Mouse (Mus musculus): ENCODE results near the gene Scamp3.

DNA sequence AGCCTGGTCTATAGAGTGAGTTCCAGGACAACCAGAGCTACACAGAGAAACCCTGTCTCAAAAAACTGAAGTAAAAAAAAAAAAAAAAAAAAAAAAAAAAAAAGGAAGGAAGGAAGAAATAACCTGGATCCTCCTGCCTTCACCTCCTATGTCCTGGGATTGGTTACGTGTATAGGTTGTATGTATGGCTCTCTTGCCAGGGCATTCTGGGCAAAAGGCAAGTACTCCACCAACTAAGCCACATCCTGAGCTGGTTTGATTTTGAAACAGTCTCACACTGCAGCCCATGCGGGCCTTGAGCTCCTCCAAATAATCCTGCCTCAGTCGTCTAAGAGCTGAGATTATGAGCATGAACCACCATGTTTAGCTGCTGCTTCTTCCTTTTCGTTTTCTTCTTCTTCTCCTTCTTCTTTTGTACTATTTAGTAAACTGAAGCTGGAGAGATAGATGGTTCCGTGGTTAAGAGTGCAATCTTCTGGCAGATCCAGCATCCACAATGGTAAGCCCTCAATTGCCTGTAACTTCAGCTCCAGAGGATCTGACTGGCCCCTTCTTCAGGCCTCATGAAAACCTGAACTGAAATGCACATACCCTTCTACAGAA lies 13.5 kb upstream of the Scamp3 start:
- no peak for TF ChIP-seq POLR2A (IDR thresholded peaks at IDR 0.05; ENCODE audit: borderline replicate concordance, control insufficient read depth, low read depth, low read length)
- TF ChIP-seq CTCF (IDR thresholded peaks at IDR 0.05; ENCODE audit: control insufficient read depth, insufficient read depth, low read length): no peak
